Mouse (Mus musculus): Measurements from ENCODE around the gene A130010J15Rik.

The A130010J15Rik gene

DNA sequence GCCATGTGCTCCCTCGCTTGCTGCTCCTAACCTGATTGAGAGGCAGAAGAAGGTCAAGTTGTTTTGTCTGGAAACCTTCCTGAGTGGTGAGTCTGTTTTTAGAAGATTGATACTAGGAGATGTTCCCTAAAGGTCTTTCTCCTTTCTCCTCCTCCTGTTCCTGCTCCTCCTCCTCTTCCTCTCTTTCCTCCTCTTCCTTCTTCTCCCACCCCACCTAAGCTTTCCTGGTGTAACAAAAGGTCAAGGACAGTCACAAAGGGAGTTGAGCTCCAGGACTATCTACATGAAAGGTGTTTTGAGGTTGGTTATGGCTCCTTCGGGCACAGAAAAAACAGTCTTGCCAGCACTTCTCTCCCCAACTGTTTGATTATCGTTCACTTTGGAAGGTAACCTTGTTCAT, at the start of gene A130010J15Rik:
Gene A130010J15Rik, plus strand, starts transcription at position 301 of the 400 bp plus-strand sequence.
- DNase-seq (ENCODE audit: low spot score): no peak

DNA sequence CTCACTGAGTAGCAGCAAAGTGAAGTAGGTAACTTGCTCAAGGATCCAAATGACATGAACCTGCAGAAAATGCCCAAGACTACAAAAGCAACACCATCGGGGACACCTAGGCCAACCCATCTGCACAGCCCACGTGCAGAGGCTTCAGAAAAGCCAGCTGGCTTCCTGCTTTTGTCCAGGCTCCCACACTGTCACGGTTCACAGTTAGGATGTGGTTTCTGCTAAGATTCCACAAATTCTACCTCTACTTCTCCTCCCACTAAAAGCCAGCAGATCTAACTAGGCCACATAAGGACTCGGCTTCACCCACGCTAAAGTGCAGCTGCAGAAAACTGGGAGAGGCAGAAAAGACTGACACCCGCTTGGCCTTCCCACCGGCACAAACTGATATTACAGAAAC, 45.1 kb upstream of the A130010J15Rik start:
- no peak for DNase-seq (ENCODE audit: low spot score)

DNA sequence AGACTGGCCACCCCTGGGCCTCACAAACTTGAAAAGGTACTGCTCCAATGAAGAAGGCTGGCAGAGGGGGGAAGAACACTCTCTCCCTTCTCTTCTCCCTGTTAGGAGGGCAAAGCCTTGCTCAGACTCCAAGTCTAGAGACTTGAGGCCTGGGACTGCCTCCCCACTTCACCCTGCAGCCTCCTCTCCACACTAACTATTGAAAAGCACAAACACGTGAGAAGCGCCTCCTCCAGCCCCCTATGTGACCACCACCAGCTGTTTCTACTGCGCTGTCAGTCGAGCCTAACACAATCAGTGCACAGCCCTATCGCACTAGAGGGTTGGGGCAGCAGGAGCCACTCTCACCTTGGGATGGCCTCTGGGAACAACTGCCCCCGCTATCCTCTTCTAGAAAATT, 44.6 kb upstream of the A130010J15Rik start:
- no peak for DNase-seq (ENCODE audit: low spot score)

DNA sequence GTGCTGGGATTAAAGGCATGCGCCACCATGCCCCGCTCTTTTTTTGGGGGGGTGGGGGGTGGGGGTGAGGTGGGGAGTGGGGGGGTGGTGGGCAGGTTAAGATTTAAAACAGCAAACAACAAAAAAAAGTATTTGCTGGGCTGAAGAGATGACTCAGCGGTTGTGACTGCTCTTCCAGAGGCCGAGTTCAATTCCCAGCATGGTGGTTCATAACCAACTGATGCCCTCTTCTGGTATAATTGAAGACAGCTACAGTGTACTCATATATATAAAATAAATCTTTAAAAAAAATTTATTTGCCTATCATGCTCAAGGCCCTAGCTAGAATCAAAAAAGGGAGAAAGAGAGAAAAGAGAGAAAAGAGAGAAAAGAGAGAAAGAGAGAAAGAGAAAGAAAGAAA, 42.0 kb upstream of the A130010J15Rik start:
- DNase-seq (ENCODE audit: low spot score): peak; percentile 73

DNA sequence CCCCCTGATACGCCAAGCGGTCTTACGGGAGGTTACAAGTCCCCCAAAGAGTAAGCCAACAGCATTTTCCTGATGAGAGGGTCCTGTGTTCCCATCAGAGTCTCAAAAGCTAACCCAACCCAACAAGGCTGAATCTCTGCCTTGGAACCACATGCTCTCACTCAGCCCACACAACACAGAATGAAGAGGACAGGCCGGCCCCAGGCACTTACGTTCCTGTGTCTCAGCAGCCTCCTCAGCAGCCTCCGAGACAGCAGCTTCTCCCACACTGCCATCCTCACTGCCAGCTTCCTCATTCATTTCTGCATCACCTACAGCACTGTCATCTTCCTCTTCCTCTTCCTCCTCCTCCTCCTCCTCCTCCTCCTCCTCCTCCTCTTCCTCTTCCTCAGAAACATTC, 39.8 kb upstream of the A130010J15Rik start:
- no peak for DNase-seq (ENCODE audit: low spot score)

DNA sequence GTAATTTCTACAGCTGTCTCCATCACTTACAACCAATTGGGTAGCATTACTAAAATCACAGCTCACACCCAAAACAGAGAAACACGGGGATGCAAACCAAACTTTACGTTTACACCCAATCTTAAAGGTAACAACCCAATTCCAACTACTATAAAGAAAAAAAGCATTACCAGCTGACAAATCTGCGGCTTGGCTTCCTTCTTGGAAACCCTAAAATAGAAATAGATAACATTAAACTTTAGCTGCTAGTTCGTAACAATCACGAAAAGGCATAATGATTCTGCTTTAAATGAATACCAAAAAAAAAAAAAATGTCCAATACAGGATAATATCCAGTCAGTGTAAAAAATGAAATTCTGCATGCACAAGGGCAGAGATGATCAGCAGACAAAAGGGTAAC, 38.5 kb upstream of the A130010J15Rik start:
- no peak for DNase-seq (ENCODE audit: low spot score)

DNA sequence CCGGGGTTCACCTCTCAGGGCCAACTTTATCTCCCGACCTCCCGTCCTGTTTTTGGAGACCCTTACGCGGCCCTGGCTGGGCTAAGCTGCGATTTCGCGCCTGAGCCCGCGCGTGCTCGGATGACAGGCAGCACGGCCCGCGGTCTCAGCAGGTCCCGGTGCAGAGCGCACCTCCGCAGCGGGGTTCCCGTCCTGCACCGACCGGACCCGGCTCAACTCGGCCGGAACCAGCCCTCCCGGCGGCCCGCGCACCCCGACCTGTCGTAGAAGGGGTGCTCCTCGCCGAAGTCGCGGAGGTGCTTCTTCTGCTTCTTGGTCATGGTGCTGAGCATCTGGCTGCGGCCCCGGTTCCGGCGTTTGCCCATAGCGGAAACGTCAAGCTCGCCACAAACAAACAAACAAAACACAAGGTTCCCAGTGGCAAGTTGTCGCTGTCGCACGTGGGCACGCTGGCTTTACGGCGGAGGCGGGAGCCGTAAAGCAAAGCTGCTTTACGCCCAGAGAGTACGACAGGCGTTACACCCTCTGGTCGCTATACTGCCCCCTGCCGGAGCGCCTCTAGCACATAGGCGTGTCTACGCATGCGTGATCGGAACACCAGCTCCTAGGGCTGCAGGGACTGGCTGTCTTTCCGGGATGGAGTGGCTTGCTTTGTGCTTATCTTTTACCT, 37.9 kb upstream of the A130010J15Rik start, which contains the start of gene Diexf:
Gene Diexf, minus strand, starts transcription at position 487 of the 670 bp plus-strand sequence.
- DNase-seq (ENCODE audit: low spot score): peak; percentile 99

DNA sequence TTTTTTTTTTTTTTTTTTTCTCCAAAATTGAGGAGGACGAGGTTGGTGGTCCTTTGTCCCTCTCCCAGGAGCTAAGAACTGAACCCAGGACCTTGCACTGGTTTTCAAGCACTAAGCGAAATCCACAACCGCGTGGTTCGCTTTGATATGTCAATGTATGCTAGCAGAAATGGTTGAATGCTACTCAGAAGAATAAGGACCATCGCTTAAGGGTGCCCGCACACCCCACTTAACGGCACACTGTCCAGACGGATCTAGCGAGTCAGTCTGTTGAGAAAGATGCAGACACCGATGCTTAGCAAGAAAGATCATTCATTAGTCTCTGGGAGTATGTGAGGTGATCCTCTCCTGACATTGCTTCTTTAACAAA, 37.4 kb upstream of the A130010J15Rik start:
- no peak for DNase-seq (ENCODE audit: low spot score)

DNA sequence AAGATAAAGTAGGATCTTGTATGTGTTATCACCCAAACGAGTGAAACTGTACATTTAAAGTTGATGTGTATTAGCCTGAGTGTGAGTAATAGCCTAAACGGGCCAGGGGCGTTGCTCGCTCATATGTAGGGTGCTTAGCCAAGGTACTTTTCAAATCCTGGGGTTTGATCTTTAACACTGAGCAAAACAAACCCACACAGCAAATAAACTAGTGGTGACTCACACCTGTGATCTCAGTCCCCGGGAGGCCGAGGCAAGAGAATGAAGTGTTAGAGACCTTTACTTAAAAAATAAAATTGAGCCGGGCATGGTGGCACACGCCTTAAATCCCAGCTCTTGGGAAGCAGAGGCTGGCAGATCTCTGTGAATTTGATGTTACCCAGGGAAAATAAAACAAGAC, 37.0 kb upstream of the A130010J15Rik start:
- no peak for DNase-seq (ENCODE audit: low spot score)

DNA sequence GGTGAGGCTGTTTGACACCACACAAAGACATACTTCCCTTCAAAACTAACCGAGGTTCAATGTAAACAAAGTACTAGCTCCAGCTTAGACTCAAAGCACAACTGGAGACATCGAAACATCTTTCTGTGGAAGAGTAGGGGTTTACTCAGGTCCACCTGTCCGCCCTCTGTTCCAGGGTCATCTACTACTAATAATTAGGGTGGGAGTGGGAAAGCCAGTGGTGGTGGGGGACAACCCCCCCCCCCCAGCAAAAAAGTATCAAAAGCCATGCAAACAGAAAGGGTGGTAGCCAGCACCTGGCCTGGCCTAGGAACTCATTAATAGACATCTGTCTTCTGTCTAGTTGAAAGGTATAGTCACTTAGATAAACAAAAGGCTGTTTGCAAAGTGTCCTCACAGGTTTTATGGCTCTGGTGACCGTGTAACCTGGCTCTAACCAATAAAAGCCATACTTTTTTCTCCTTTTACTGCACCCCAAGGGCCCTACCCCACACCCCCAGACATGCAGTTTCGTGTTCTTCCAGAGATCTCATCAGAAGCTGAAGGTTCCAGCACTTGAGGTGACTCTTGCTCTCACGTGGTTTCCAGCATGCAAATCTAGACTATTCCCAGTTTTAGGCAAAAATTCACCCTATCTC, 36.4 kb upstream of the A130010J15Rik start:
- DNase-seq (ENCODE audit: low spot score): no peak

DNA sequence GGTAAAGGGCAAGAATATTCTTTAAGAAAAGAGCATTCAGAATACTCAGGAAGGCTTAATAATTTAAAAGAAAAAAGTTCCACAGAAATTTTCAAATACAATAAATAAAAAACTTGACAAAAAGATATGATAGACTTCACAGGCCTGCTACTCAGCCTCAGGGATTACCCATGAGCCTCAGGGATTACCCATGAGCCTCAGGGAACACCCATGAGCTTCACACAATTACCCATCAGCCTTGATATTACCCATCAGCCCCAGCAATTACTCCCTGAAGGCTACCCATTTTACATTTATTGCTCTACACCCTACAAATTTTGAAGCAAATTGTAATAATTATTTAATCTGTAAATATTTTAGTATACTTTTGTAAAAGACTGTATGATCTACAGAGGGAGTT, 35.5 kb upstream of the A130010J15Rik start:
- DNase-seq (ENCODE audit: low spot score): no peak

DNA sequence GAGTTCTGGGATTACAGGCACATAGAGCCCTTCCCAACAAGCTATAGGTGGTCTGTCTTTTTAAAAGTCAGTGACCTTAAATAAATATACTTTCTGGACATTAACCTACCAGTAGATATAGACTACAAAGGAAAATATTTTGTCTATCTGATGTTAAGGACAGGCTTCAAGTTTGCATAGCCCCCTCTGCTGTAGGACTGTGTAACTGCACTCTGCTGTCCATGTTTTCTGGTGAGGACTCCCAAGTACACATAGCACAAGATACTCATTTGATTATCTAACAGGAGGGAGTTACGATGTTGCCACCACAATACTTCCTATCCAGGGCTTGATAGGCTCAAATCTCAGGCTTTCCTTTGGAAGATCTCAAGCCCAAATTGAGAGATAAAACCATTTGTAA, 34.1 kb upstream of the A130010J15Rik start:
- DNase-seq (ENCODE audit: low spot score): no peak

DNA sequence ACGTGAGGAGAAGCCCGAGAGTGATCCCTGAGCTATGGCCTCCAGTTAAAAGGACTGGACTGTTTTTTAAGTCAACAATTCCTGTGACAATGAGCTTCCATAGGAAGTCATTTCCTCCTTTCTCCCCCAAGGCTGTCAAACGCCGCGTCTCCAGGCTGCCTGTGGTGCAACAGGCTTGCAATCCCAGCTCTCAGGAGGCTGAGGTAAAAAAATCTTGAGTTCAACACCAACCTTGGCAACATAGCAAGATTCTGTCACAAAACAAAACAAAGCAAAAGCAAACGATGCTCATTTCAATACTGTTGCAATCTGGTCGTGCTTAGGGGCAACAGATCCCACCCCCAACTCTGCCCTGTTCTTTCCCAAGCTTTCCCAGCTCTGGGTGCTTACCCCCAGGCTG, 29.8 kb upstream of the A130010J15Rik start:
- DNase-seq (ENCODE audit: low spot score): peak; percentile 75

DNA sequence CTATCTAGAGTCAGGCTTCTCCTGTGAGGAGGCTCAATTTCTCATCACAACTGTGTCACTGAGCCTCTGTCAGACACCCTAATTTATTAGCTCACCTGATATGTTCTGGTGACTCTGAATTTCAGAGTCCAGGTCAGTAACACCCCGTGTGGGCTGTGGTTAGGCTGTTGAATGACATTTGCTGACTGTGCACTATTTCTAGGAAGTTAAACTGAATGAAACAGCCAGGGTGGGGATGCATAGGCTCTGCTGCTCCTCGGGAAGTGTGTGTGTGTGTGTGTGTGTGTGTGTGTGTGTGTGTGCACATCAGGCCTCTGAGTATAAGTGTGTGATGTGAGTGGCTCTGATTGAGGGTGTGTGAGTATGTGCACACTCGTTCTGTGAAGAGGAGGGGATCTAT, 29.2 kb upstream of the A130010J15Rik start:
- DNase-seq (ENCODE audit: low spot score): no peak

DNA sequence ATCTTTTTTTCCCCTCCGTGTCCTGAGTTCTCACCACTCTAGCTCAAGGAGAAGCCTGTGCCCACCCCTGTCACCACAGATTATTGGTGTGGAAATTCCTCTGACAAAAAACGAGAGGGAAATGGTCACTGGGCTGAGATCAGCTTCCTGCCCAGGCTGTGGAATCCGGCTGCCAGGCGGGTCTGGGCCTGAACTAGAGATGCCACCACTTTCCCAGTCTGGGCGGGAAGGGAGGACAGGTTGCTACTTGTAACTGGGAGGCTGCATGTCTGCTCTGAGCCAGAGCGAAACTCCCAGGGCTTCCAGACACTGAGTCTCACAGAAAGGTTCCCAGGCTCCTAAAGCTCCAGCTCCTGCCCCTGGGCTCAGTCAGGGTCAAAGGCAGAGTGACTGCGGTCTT, 26.7 kb upstream of the A130010J15Rik start:
- no peak for DNase-seq (ENCODE audit: low spot score)

DNA sequence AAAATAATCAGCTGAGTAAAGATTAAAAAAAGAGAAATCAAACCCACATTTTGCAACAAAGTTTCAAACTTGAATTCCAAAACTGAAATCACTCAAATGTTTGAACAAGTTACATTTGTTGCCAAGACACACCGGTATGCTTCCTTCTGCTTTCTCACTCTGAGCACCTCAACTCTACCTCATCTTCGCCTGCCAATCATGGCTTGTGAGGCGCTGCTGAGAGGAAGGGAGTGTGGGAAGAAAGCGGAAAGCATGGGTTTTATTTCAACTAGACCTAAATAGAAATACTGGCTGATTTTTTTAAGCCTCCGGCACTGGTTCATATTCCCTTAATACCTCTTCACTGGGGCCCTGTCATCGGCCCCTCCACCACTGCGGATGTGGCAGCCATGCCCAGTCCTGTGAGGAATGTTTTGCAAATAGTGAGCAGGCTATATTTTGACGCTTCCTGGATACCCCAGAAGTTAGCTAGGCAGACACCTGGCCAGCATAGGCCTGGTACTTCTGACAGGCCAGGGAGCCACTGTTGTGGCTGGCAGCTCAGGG, 25.3 kb upstream of the A130010J15Rik start:
- no peak for DNase-seq (ENCODE audit: low spot score)

DNA sequence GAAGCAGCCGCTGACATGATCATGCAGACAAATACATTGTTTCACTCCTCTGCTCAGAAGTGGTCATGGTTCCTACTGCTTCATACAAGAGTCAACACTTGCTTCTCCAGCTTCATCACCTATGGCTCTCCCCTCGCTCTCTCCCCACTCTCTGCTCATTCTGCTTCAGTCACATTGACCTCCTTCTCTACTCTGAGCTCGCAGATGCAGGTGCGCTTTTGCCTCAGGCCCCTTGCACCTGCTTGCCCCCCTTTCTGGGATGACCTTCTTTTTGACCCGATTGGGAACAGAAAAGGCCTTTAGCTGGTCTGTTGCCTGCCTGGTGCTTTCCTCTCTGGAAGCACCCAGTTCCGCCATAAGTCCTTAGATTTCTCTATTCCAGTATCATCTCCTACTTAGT, 23.3 kb upstream of the A130010J15Rik start:
- no peak for DNase-seq (ENCODE audit: low spot score)

DNA sequence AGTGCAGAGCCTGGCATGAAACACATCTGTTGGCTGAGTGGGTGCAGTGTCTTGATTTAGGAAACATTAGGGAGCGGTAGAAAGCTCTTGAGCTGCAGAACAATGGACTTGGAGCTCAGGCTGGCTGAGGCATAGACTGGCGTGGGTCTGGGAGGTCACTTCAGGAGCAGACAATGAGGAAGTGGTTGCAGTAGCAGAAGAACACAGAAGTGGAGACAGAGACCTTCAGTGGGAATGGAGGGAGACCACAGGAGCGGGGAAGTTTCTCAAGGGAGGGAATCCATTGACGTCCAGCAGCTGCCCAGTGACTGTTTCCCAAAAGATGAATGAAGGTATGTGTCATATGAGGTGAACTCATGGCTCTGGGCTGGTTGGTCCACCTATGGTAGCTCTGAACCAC, 22.7 kb upstream of the A130010J15Rik start:
- no peak for DNase-seq (ENCODE audit: low spot score)

DNA sequence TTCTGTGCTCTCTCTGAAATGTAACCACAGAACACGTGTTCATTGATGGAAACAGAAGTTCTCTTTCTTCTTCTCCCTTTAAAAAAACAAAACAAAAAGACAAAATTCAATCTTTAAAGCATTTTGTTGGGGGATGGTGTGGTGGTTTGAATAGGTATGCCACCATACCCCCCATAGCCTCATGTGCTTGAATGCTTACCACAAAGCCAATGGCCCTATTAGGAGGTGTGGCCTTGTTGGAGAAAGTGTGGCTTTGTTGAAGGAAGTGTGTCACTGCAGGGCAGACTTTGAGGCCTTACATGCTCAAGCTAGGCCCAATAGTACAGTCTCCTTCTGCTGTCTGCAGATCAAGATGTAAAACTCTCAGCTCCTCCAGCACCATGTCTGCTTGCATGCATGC, 21.4 kb upstream of the A130010J15Rik start:
- DNase-seq (ENCODE audit: low spot score): no peak

DNA sequence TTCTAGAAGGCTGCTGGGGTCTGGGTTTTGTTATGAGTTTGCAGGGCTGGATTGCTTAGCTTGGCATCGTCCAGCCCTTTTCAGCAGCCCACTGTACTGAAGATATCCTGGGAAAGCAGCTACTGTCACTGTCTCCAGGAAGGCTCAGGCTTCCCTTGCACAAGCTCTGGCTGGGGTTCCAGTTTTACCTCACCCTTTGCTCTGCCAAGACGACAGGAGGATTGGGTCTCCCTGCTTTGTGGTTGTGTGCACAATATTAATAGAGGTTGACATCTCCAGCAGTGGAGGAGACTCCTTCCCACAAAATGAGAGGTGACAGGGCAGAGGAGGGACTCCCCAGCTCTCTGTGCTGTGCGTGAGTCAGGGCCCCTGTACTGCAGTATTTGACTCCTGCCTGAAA, 18.6 kb upstream of the A130010J15Rik start:
- DNase-seq (ENCODE audit: low spot score): no peak

DNA sequence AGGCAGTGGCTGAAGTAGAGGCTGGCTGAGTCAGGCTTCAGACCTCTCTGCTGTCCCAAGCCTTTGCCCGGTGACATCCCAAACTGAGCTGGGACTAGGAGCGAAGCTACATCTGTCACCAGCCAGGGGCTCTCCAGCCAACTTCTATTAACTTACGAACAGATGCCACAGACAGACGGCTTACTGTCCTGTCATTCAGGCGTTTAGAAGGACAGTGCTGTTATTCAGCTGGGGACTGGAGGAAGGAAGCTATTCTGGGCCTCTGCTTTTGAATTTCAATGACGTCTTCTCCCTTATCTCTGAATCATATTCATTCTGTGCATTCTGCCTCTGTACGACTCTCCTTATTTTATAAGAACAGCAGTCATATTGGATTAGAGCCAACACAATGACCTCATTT, 16.7 kb upstream of the A130010J15Rik start:
- no peak for DNase-seq (ENCODE audit: low spot score)

DNA sequence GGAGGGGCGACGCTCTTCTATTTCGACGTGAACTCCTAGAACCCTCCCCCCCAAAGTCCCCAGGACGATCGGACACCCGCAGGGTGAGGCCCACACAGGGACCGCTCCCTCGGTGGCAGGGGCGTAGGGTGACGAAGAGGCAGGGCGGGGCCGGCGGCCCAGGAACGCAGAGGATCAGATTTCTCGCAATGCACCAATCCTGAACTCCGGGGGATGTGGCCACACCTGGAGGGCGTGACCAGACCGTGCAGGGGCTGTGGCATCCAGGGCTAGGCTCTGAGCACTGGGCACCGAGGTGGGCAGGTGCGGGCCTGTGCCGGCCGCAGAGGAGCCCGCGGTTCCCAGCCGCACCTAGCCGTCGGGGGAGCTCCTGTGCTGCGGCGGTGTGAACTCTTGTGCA, 15.0 kb upstream of the A130010J15Rik start, which contains the start of gene Irf6:
Gene Irf6, plus strand, starts transcription at position 240 of the 400 bp plus-strand sequence.
- no peak for DNase-seq (ENCODE audit: low spot score)

DNA sequence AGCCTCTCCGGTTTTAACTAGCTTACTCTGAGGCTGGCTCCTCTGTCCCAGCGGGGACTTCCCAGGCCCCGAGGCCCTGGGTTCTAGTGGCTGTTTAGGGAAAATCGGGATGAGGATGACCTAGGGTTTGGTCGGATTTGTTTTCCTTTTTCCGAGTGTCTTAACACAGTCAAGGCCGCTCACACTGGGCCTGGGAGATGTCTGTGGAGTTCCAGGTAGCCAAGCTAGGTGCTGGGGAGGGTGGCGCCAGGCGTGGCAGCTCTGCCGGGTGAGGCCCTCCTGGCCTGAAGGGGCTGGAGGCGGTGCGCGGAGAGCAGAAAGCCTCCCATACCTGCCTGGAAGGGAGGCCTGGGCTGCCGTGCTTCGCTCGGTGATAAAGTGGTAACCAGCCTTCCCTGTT, 14.3 kb upstream of the A130010J15Rik start:
- no peak for DNase-seq (ENCODE audit: low spot score)

All from adipocyte (in vitro differentiated cells).